Mouse (Mus musculus) E14TG2a.4 (cell line): Measurements from ENCODE around the gene Scoc.
A peak's percentile ranks its signal among the peaks of the same experiment; 100 is the strongest.

Source experiments
- H3K27me3 ChIP-seq: 2 replicates; pipeline ENCODE4 v1.6.1; 2014; ENCODE audit warnings: low read length, control low read depth; ENCODE audit not compliant: insufficient read depth
- H3K36me3 ChIP-seq: 2 replicates; pipeline ENCODE4 v1.6.1; 2014; ENCODE audit warnings: low read length, control low read depth; ENCODE audit not compliant: insufficient read depth
- H3K4me1 ChIP-seq: replicated peaks from 2 replicates; pipeline ENCODE4 v1.6.1; 2014; ENCODE audit warnings: low read depth, low read length, control low read depth
- H3K4me3 ChIP-seq: replicated peaks from 2 replicates; pipeline ENCODE4 v1.5.1; 2014; ENCODE audit warnings: mild to moderate bottlenecking, low read length
- H3K9me3 ChIP-seq: 2 replicates; pipeline ENCODE4 v1.6.1; 2014; ENCODE audit warnings: low read length, control low read depth
- CTCF ChIP-seq: conservative IDR thresholded peaks from 2 replicates; pipeline ENCODE4 v1.5.1; 2014; ENCODE audit warnings: low read length
- NANOG ChIP-seq: IDR thresholded peaks from 2 replicates; pipeline ENCODE4 v1.6.1; 2014; ENCODE audit warnings: borderline replicate concordance, low read length, mixed read lengths
- POU5F1 ChIP-seq: IDR thresholded peaks from 2 replicates; pipeline ENCODE4 v1.6.1; 2014; ENCODE audit warnings: low read length, borderline replicate concordance

Scoc gene

GRCm38 (mm10) chr8:83392521-83392920, 65.7 kb downstream of the Scoc start:
- Histone ChIP-seq H3K9me3 (no peaks in the 10 kb centered on the region), H3K4me3 (no peak overlapping the region), H3K27me3 (0 out of 2 replicates have a peak, but pooled peaks cover 6% of the 10 kb centered on the region), H3K36me3 (no peaks in the 10 kb centered on the region), H3K4me1 (peaks cover 52% of the 10 kb centered on the region)
- TF ChIP-seq POU5F1, result no peak
- TF ChIP-seq CTCF, result no peak
- no peak for TF ChIP-seq NANOG

- no peaks in the 10 kb centered on the region for H3K9me3 ChIP-seq
- 0 out of 2 replicates have a peak, but pooled peaks cover 6% of the 10 kb centered on the region for H3K27me3 ChIP-seq
- no peak for TF ChIP-seq NANOG
- no peak for TF ChIP-seq CTCF
- TF ChIP-seq POU5F1, result no peak
- peak overlapping the region; percentile 90 for H3K4me3 ChIP-seq
- no peaks in the 10 kb centered on the region for H3K36me3 ChIP-seq
- H3K4me1 ChIP-seq, result peaks cover 33% of the 10 kb centered on the region
These were observed 68.0 kb downstream of the Scoc start for GRCm38 (mm10) chr8:83390006-83390701.

GRCm38 (mm10) chr8:83389316-83390005, 68.7 kb downstream of the Scoc start, which contains the start of gene Clgn:
Clgn (plus strand) TSS chr8:83389867.
- Histone ChIP-seq H3K9me3 (no peaks in the 10 kb centered on the region), H3K36me3 (no peaks in the 10 kb centered on the region), H3K4me1 (peaks cover 38% of the 10 kb centered on the region), H3K4me3 (peak within 1 kb of the TSS; percentile 90), H3K27me3 (0 out of 2 replicates have a peak, but pooled peaks cover 6% of the 10 kb centered on the region)
- TF ChIP-seq NANOG, result no peak
- no peak for TF ChIP-seq CTCF
- no peak for TF ChIP-seq POU5F1

- no peaks in the 10 kb centered on the region for H3K9me3 ChIP-seq
- H3K4me1 ChIP-seq, result peaks cover 49% of the 10 kb centered on the region
- H3K36me3 ChIP-seq, result no peaks in the 10 kb centered on the region
- no peak overlapping the region for H3K4me3 ChIP-seq
- TF ChIP-seq CTCF (no peak), NANOG (peak; percentile 75; the same call in 1 of the 2 replicates), POU5F1 (no peak)
- no peaks in the 10 kb centered on the region for H3K27me3 ChIP-seq
These were observed 75.3 kb downstream of the Scoc start for GRCm38 (mm10) chr8:83382850-83383249.

- H3K4me1 ChIP-seq, result peaks cover 55% of the 10 kb centered on the region
- no peak overlapping the region for H3K4me3 ChIP-seq
- no peaks in the 10 kb centered on the region for H3K9me3 ChIP-seq
- no peaks in the 10 kb centered on the region for H3K27me3 ChIP-seq
- H3K36me3 ChIP-seq, result no peaks in the 10 kb centered on the region
- no peak for TF ChIP-seq POU5F1
These were observed 77.2 kb downstream of the Scoc start for GRCm38 (mm10) chr8:83381016-83381415.

- peaks cover 55% of the 10 kb centered on the region for H3K4me1 ChIP-seq
- no peak overlapping the region for H3K4me3 ChIP-seq
- no peaks in the 10 kb centered on the region for H3K27me3 ChIP-seq
- no peak for TF ChIP-seq POU5F1
- TF ChIP-seq CTCF, result no peak
- TF ChIP-seq NANOG, result no peak
- no peaks in the 10 kb centered on the region for H3K36me3 ChIP-seq
- peaks cover under 1% of the 10 kb centered on the region; the same call in 1 of the 2 replicates for H3K9me3 ChIP-seq
These were observed 78.0 kb downstream of the Scoc start for GRCm38 (mm10) chr8:83380141-83380540.
